Mouse (Mus musculus) embryonic facial prominence, embryonic 14.5 days (tissue): ENCODE measurements at regions not wholly inside any gene's neighbourhood (a gene's known extent, or its start where the extent isn't known, plus 50 kb on each side); places are given as distances from the start of the nearest gene placed in this dataset.

Experiments used
- ATAC-seq: fragments of 200-750 bp; cut with Nextera tagmentation; 2 replicates; pipeline ENCODE4 v1.8.0; 2017; ENCODE audit warnings: low read depth, moderate number of reproducible peaks, moderate TSS enrichment
- DNase-seq: peaks from one replicate; pipeline ENCODE4 v3.0.0-alpha.2; 2015; ENCODE audit warnings: low spot score
- H3K27ac ChIP-seq: fragments of 300-500 bp; sonication (generic); replicated peaks from 2 replicates; pipeline ENCODE4 v1.5.1; 2014; ENCODE audit warnings: low read depth, mild to moderate bottlenecking, low read length, moderate library complexity
- H3K27me3 ChIP-seq: fragments of 300-500 bp; sonication (generic); replicated peaks from 2 replicates; pipeline ENCODE4 v1.6.1; 2014; ENCODE audit warnings: low read length; ENCODE audit not compliant: control insufficient read depth, insufficient read depth
- H3K36me3 ChIP-seq: fragments of 300-500 bp; sonication (generic); 2 replicates; pipeline ENCODE4 v1.6.1; 2014; ENCODE audit warnings: low read length, mixed read lengths; ENCODE audit not compliant: control insufficient read depth, insufficient read depth
- H3K4me1 ChIP-seq: fragments of 300-500 bp; sonication (generic); 2 replicates; pipeline ENCODE4 v1.6.1; 2014; ENCODE audit warnings: antibody characterized with exemption, low read length; ENCODE audit not compliant: control insufficient read depth, insufficient read depth
- H3K4me2 ChIP-seq: fragments of 300-500 bp; sonication (generic); 2 replicates; pipeline ENCODE4 v1.6.1; 2014; ENCODE audit warnings: low read depth, mild to moderate bottlenecking, low read length, moderate library complexity, mixed read lengths
- H3K4me3 ChIP-seq: fragments of 300-500 bp; sonication (generic); 2 replicates; pipeline ENCODE4 v1.5.1; 2014; ENCODE audit warnings: low read depth, mild to moderate bottlenecking, low read length
- H3K9ac ChIP-seq: fragments of 300-500 bp; sonication (generic); 2 replicates; pipeline ENCODE4 v1.6.1; 2014; ENCODE audit warnings: low read depth, mild to moderate bottlenecking, low read length, moderate library complexity, mixed read lengths
- H3K9me3 ChIP-seq: fragments of 300-500 bp; sonication (generic); 2 replicates; pipeline ENCODE4 v1.6.1; 2016; ENCODE audit warnings: low read length; ENCODE audit not compliant: control insufficient read depth
- WGBS: fragments of 180-500 bp; shearing (Covaris S2); extraction: QIAGEN DNeasy Blood & Tissue Kit; methylation state at CpG from one replicate; pipeline ENCODE4 v1.1.7; 2014; 5-methylcytosine and 5-hydroxymethylcytosine counted together

GRCm38 (mm10) chr13:45302796-45303195 is 86.7 kb upstream of the Mylip start:
- no peaks in the 10 kb centered on the region for H3K9me3 ChIP-seq
- DNase-seq, result no peak

GRCm38 (mm10) chr13:45306177-45306576 is 83.4 kb upstream of the Mylip start:
- no peaks in the 10 kb centered on the region for H3K9me3 ChIP-seq
- H3K27me3 ChIP-seq, result no peaks in the 10 kb centered on the region
- WGBS, result 50% methylated on average over 5 of the region's 5 CpGs
- no peaks in the 10 kb centered on the region for H3K36me3 ChIP-seq
- H3K4me3 ChIP-seq, result no peak overlapping the region
- no peaks in the 10 kb centered on the region for H3K4me1 ChIP-seq
- peak; percentile 91 for DNase-seq
- H3K27ac ChIP-seq, result no peak overlapping the region
- no peak overlapping the region for H3K4me2 ChIP-seq
- H3K9ac ChIP-seq, result no peak overlapping the region
- ATAC-seq, result peak; percentile 33; the same call in 1 of the 2 replicates

More at GRCm38 (mm10) chr13:45302796-45303195, 86.7 kb upstream of the Mylip start:
- WGBS, result 77% methylated on average over 6 of the region's 6 CpGs
- Histone ChIP-seq H3K4me2 (no peak overlapping the region), H3K4me1 (no peaks in the 10 kb centered on the region), H3K4me3 (no peak overlapping the region), H3K9ac (no peak overlapping the region), H3K27ac (no peak overlapping the region), H3K36me3 (no peaks in the 10 kb centered on the region), H3K27me3 (no peaks in the 10 kb centered on the region)
- no peak for ATAC-seq

DNA sequence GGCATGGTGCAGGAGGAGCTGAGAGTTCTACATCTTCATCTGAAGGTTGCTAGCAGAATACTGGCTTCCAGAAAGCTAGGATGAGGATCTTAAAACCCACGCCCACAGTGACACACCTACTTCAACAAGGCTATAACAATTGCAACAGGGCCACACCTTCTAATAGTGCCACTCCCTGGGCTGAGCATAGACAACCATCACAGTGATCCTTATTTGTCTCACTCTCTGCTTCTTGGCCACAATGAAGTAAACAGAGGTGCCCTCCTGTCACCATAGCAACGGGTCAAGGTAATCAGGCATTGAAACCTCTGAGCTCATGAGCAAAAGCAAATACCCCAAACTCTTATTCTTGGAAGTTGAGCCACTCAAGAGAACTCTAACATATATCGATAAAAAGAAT is 82.3 kb upstream of the Mylip start:
- 88% methylated on average over 3 of the region's 3 CpGs for WGBS
- H3K27ac ChIP-seq, result no peak overlapping the region

GRCm38 (mm10) chr13:45319646-45320045 is 69.9 kb upstream of the Mylip start:
- no peak overlapping the region for H3K4me3 ChIP-seq
- 86% methylated on average over 6 of the region's 6 CpGs for WGBS
- H3K4me1 ChIP-seq, result no peaks in the 10 kb centered on the region
- H3K36me3 ChIP-seq, result no peaks in the 10 kb centered on the region
- no peaks in the 10 kb centered on the region for H3K27me3 ChIP-seq
- no peaks in the 10 kb centered on the region for H3K9me3 ChIP-seq
- no peak overlapping the region for H3K9ac ChIP-seq
- no peak for DNase-seq
- H3K27ac ChIP-seq, result no peak overlapping the region
- no peak overlapping the region for H3K4me2 ChIP-seq
- ATAC-seq, result no peak

More for the DNA sequence above, 82.3 kb upstream of the Mylip start:
- Histone ChIP-seq H3K36me3 (no peaks in the 10 kb centered on the region), H3K4me2 (no peak overlapping the region), H3K4me1 (no peaks in the 10 kb centered on the region), H3K9ac (no peak overlapping the region), H3K27me3 (no peaks in the 10 kb centered on the region), H3K9me3 (no peaks in the 10 kb centered on the region), H3K4me3 (no peak overlapping the region)
- ATAC-seq (no peak), DNase-seq (no peak)

GRCm38 (mm10) chr13:45325736-45326293 is 63.7 kb upstream of the Mylip start:
- Histone ChIP-seq H3K36me3 (no peaks in the 10 kb centered on the region), H3K27ac (no peak overlapping the region), H3K9me3 (no peaks in the 10 kb centered on the region), H3K9ac (no peak overlapping the region), H3K4me2 (no peak overlapping the region), H3K4me1 (no peaks in the 10 kb centered on the region; the same call in 1 of the 2 replicates), H3K4me3 (no peak overlapping the region), H3K27me3 (no peaks in the 10 kb centered on the region)
- no peak for DNase-seq
- WGBS, result 67% methylated on average over 7 of the region's 7 CpGs
- ATAC-seq, result no peak

DNA sequence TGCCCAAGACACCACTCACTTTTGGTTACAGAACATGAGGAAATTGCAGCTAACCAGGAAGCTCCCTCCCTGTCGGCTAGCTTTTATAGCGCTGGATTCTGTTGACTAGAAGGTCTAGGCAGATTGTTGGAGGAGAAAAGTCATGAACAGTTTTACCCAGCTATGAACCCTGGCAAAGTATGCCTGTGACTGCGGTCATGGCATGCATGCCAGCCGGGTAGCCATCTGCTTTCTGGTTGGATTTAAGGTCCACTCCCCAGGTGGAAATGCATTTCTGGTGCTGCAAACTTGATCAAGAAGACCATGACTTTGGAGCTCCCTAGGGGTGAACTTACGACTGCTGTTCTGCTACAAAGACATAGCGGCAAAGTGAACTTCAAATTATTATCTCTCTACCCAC is 62.8 kb upstream of the Mylip start:
- no peak overlapping the region for H3K4me3 ChIP-seq
- no peak overlapping the region for H3K27ac ChIP-seq
- no peaks in the 10 kb centered on the region for H3K9me3 ChIP-seq
- no peak overlapping the region for H3K4me2 ChIP-seq
- 96% methylated on average over 6 of the region's 6 CpGs for WGBS
- H3K4me1 ChIP-seq, result no peaks in the 10 kb centered on the region; the same call in 1 of the 2 replicates
- no peaks in the 10 kb centered on the region for H3K27me3 ChIP-seq
- no peaks in the 10 kb centered on the region for H3K36me3 ChIP-seq
- no peak for DNase-seq
- no peak overlapping the region for H3K9ac ChIP-seq
- no peak for ATAC-seq

- Histone ChIP-seq H3K27ac (no peak overlapping the region), H3K9me3 (no peaks in the 10 kb centered on the region), H3K36me3 (no peaks in the 10 kb centered on the region), H3K4me1 (no peaks in the 10 kb centered on the region; the same call in 1 of the 2 replicates), H3K27me3 (no peaks in the 10 kb centered on the region), H3K4me2 (no peak overlapping the region), H3K4me3 (no peak overlapping the region), H3K9ac (no peak overlapping the region)
- no peak for ATAC-seq
- DNase-seq, result no peak
- 75% methylated on average over 8 of the region's 8 CpGs for WGBS
These were observed 59.0 kb upstream of the Mylip start for GRCm38 (mm10) chr13:45330561-45330960.

- no peak overlapping the region for H3K4me3 ChIP-seq
- H3K27me3 ChIP-seq, result no peaks in the 10 kb centered on the region
- H3K27ac ChIP-seq, result no peak overlapping the region; the same call in 1 of the 2 replicates
- no peaks in the 10 kb centered on the region for H3K9me3 ChIP-seq
- ATAC-seq (peak; percentile 26; the same call in 1 of the 2 replicates), DNase-seq (peak; percentile 89)
- no peaks in the 10 kb centered on the region for H3K36me3 ChIP-seq
- no peak overlapping the region for H3K9ac ChIP-seq
- no peaks in the 10 kb centered on the region; the same call in 1 of the 2 replicates for H3K4me1 ChIP-seq
- H3K4me2 ChIP-seq, result no peak overlapping the region
- WGBS, result 36% methylated on average over 3 of the region's 3 CpGs
These were observed 57.5 kb upstream of the Mylip start for GRCm38 (mm10) chr13:45332031-45332430.

GRCm38 (mm10) chr13:45333634-45334033 is 55.9 kb upstream of the Mylip start:
- Histone ChIP-seq H3K9ac (no peak overlapping the region), H3K4me2 (no peak overlapping the region), H3K4me1 (no peaks in the 10 kb centered on the region; the same call in 1 of the 2 replicates), H3K27ac (no peak overlapping the region), H3K9me3 (no peaks in the 10 kb centered on the region), H3K27me3 (no peaks in the 10 kb centered on the region), H3K4me3 (no peak overlapping the region), H3K36me3 (no peaks in the 10 kb centered on the region)
- WGBS, result 75% methylated on average over 5 of the region's 5 CpGs
- DNase-seq (no peak), ATAC-seq (no peak)
